Mouse (Mus musculus) midbrain, embryonic 14.5 days (tissue): ENCODE measurements around the gene Otog. TPM values are rescaled to one million over a fixed set of nuclear protein-coding genes. Genes with fewer than 3 reads are reported as not detected.

ENCODE experiments used
- ATAC-seq: fragments of 200-750 bp; cut with Nextera tagmentation; 2 replicates; pipeline ENCODE4 v1.8.0; 2017; ENCODE audit warnings: moderate number of reproducible peaks, moderate library complexity; ENCODE audit not compliant: low FRiP score, low TSS enrichment
- DNase-seq: peaks from one replicate; pipeline ENCODE4 v3.0.0-alpha.2; 2015
- H3K27ac ChIP-seq: fragments of 300-500 bp; sonication (generic); replicated peaks from 2 replicates; pipeline ENCODE4 v1.5.1; 2014; ENCODE audit warnings: mild to moderate bottlenecking, low read depth, low read length, moderate library complexity
- H3K27me3 ChIP-seq: fragments of 300-500 bp; sonication (generic); 2 replicates; pipeline ENCODE4 v1.6.1; 2014; ENCODE audit warnings: low read length, control low read depth, mixed read lengths; ENCODE audit not compliant: control insufficient read depth, insufficient read depth
- H3K36me3 ChIP-seq: fragments of 300-500 bp; sonication (generic); 2 replicates; pipeline ENCODE4 v1.6.1; 2014; ENCODE audit warnings: low read length, control low read depth; ENCODE audit not compliant: control insufficient read depth, insufficient read depth
- H3K4me1 ChIP-seq: fragments of 300-500 bp; sonication (generic); 2 replicates; pipeline ENCODE4 v1.6.1; 2014; ENCODE audit warnings: mild to moderate bottlenecking, antibody characterized with exemption, low read length, control low read depth; ENCODE audit not compliant: control insufficient read depth, insufficient read depth
- H3K4me2 ChIP-seq: fragments of 300-500 bp; sonication (generic); 2 replicates; pipeline ENCODE4 v1.6.1; 2014; ENCODE audit warnings: mild to moderate bottlenecking, low read length, moderate library complexity
- H3K4me3 ChIP-seq: fragments of 300-500 bp; sonication (generic); replicated peaks from 2 replicates; pipeline ENCODE4 v1.5.1; 2014; ENCODE audit warnings: low read depth, low read length
- H3K9ac ChIP-seq: fragments of 300-500 bp; sonication (generic); replicated peaks from 2 replicates; pipeline ENCODE4 v1.6.1; 2014; ENCODE audit warnings: mild to moderate bottlenecking, low read length, moderate library complexity
- H3K9me3 ChIP-seq: fragments of 300-500 bp; sonication (generic); 2 replicates; pipeline ENCODE4 v1.6.1; 2016; ENCODE audit warnings: low read length, control low read depth, mixed read lengths; ENCODE audit not compliant: control insufficient read depth
- WGBS: fragments of 180-500 bp; shearing (Covaris S2); extraction: QIAGEN DNeasy Blood & Tissue Kit; methylation state at CpG from one replicate; pipeline ENCODE4 v1.1.7; 2014; 5-methylcytosine and 5-hydroxymethylcytosine counted together
- polyA plus RNA-seq: library from polyadenylated mRNA; unstranded; fragments of >200 nt; fragmentation: Nextera tagmentation; extraction: Ambion mirVana; gene quantifications from 2 replicates; pipeline ENCODE4 v1.2.1, GENCODE M21; 2014

Otog gene
- polyA plus RNA-seq, 1 experiment from 2014 or later: 0.03 TPM

- no peaks in the 10 kb centered on the region for H3K36me3 ChIP-seq
- no peak overlapping the region for H3K4me2 ChIP-seq
- H3K27ac ChIP-seq: no peak overlapping the region
- no peaks in the 10 kb centered on the region for H3K9me3 ChIP-seq
- 0 out of 2 replicates have a peak, but pooled peaks cover 2% of the 10 kb centered on the region for H3K4me1 ChIP-seq
- no peak for ATAC-seq
- no peak overlapping the region for H3K9ac ChIP-seq
- no peaks in the 10 kb centered on the region for H3K27me3 ChIP-seq
- 10% methylated on average over 11 of the region's 11 CpGs for WGBS
- no peak overlapping the region for H3K4me3 ChIP-seq
- DNase-seq: peak; percentile 39
Measured at GRCm38 (mm10) chr7:46218415-46218814, 22.4 kb upstream of the Otog start.

- no peaks in the 10 kb centered on the region for H3K27me3 ChIP-seq
- ATAC-seq: no peak
- no peak overlapping the region for H3K4me3 ChIP-seq
- no peaks in the 10 kb centered on the region for H3K9me3 ChIP-seq
- no peak overlapping the region for H3K4me2 ChIP-seq
- H3K27ac ChIP-seq: no peak overlapping the region
- no peak overlapping the region for H3K9ac ChIP-seq
- WGBS: 82% methylated on average over 8 of the region's 8 CpGs
- no peaks in the 10 kb centered on the region for H3K36me3 ChIP-seq
- H3K4me1 ChIP-seq: 0 out of 2 replicates have a peak, but pooled peaks cover 2% of the 10 kb centered on the region
- DNase-seq: no peak
Measured at GRCm38 (mm10) chr7:46220591-46221129, 20.1 kb upstream of the Otog start.

- no peak overlapping the region for H3K27ac ChIP-seq
- H3K4me2 ChIP-seq: no peak overlapping the region
- H3K4me1 ChIP-seq: no peaks in the 10 kb centered on the region
- no peaks in the 10 kb centered on the region for H3K27me3 ChIP-seq
- ATAC-seq: no peak
- H3K36me3 ChIP-seq: no peaks in the 10 kb centered on the region
- WGBS: 30% methylated on average over 7 of the region's 7 CpGs
- H3K4me3 ChIP-seq: no peak overlapping the region
- DNase-seq: peak; percentile 60
- H3K9me3 ChIP-seq: no peaks in the 10 kb centered on the region
- no peak overlapping the region for H3K9ac ChIP-seq
Measured at GRCm38 (mm10) chr7:46226253-46226652, 14.5 kb upstream of the Otog start.

GRCm38 (mm10) chr7:46226936-46227335 is 13.9 kb upstream of the Otog start:
- ATAC-seq (no peak), DNase-seq (no peak)
- Histone ChIP-seq H3K27me3 (no peaks in the 10 kb centered on the region), H3K27ac (no peak overlapping the region), H3K4me2 (no peak overlapping the region), H3K4me1 (no peaks in the 10 kb centered on the region), H3K9ac (no peak overlapping the region), H3K36me3 (no peaks in the 10 kb centered on the region), H3K9me3 (no peaks in the 10 kb centered on the region), H3K4me3 (no peak overlapping the region)
- 68% methylated on average over 4 of the region's 4 CpGs for WGBS

GRCm38 (mm10) chr7:46235948-46236347 is 4.8 kb upstream of the Otog start:
- Histone ChIP-seq H3K4me2 (0 out of 2 replicates have a peak overlapping the region, but pooled peaks have one; percentile 6), H3K4me3 (no peak overlapping the region), H3K9me3 (no peaks in the 10 kb centered on the region), H3K4me1 (peaks cover 13% of the 10 kb centered on the region; the same call in 1 of the 2 replicates), H3K27me3 (no peaks in the 10 kb centered on the region), H3K27ac (no peak overlapping the region; the same call in 1 of the 2 replicates), H3K9ac (no peak overlapping the region), H3K36me3 (no peaks in the 10 kb centered on the region)
- 64% methylated on average over 18 of the region's 18 CpGs for WGBS
- ATAC-seq (peak; percentile 60; the same call in 1 of the 2 replicates), DNase-seq (peak; percentile 62)

GRCm38 (mm10) chr7:46236363-46236762 is 4.4 kb upstream of the Otog start:
- peaks cover 13% of the 10 kb centered on the region; the same call in 1 of the 2 replicates for H3K4me1 ChIP-seq
- H3K27ac ChIP-seq: peak overlapping the region; percentile 60
- no peak overlapping the region for H3K4me3 ChIP-seq
- H3K27me3 ChIP-seq: no peaks in the 10 kb centered on the region
- no peak overlapping the region for H3K9ac ChIP-seq
- H3K36me3 ChIP-seq: no peaks in the 10 kb centered on the region
- no peaks in the 10 kb centered on the region for H3K9me3 ChIP-seq
- 72% methylated on average over 15 of the region's 15 CpGs for WGBS
- no peak for DNase-seq
- H3K4me2 ChIP-seq: 0 out of 2 replicates have a peak overlapping the region, but pooled peaks have one; percentile 6
- no peak for ATAC-seq

- peaks cover 13% of the 10 kb centered on the region; the same call in 1 of the 2 replicates for H3K4me1 ChIP-seq
- no peaks in the 10 kb centered on the region for H3K9me3 ChIP-seq
- no peaks in the 10 kb centered on the region for H3K36me3 ChIP-seq
- no peak overlapping the region for H3K4me3 ChIP-seq
- no peak overlapping the region for H3K4me2 ChIP-seq
- ATAC-seq (no peak), DNase-seq (no peak)
- no peaks in the 10 kb centered on the region for H3K27me3 ChIP-seq
- no peak overlapping the region for H3K27ac ChIP-seq
- WGBS: 74% methylated on average over 7 of the region's 7 CpGs
- H3K9ac ChIP-seq: no peak overlapping the region
Measured at GRCm38 (mm10) chr7:46237192-46237591, 3.6 kb upstream of the Otog start.

- no peak for DNase-seq
- peaks cover 13% of the 10 kb centered on the region; the same call in 1 of the 2 replicates for H3K4me1 ChIP-seq
- no peak within 1 kb of the TSS for H3K4me3 ChIP-seq
- H3K9ac ChIP-seq: no peak within 1 kb of the TSS
- H3K27ac ChIP-seq: no peak within 1 kb of the TSS
- no peaks in the 10 kb centered on the region for H3K27me3 ChIP-seq
- no peak within 1 kb of the TSS for H3K4me2 ChIP-seq
- no peaks in the 10 kb centered on the region for H3K9me3 ChIP-seq
- no peak for ATAC-seq
- 22% methylated on average over 10 of the region's 10 CpGs for WGBS
- H3K36me3 ChIP-seq: no peaks in the 10 kb centered on the region
Measured at GRCm38 (mm10) chr7:46238346-46238745, 2.4 kb upstream of the Otog start, which contains the start of gene Ush1c. Gene Ush1c (minus strand): TSS chr7:46238503.

GRCm38 (mm10) chr7:46240091-46240490 is 696 bp upstream of the Otog start:
- H3K36me3 ChIP-seq: no peaks in the 10 kb centered on the region
- no peaks in the 10 kb centered on the region for H3K9me3 ChIP-seq
- H3K4me2 ChIP-seq: no peak overlapping the region
- no peak overlapping the region for H3K4me3 ChIP-seq
- no peak for ATAC-seq
- no peak for DNase-seq
- no peak overlapping the region for H3K9ac ChIP-seq
- no peaks in the 10 kb centered on the region for H3K27me3 ChIP-seq
- H3K27ac ChIP-seq: no peak overlapping the region
- 90% methylated on average over 4 of the region's 4 CpGs for WGBS
- H3K4me1 ChIP-seq: peaks cover 13% of the 10 kb centered on the region; the same call in 1 of the 2 replicates
